Mouse (Mus musculus) gastrocnemius, postnatal 25 days (tissue): Measurements from ENCODE around the gene Azin2. TPM values are rescaled to one million over a fixed set of nuclear protein-coding genes. Genes with fewer than 3 reads are reported as not detected.

Experiments
- DNase-seq: peaks from one replicate; pipeline ENCODE4 v3.0.0; 2022
- long read RNA-seq, 2 experiments: library from polyadenylated mRNA; stranded (forward); transcript quantifications; one replicate each; pipeline ENCODE4 v2.0.0; 2021
- total RNA-seq, 2 experiments: library from RNA; stranded (reverse); gene quantifications; 1 replicate in 1 of 2; 2 replicates in 1 of 2; pipeline ENCODE4 v1.2.3; 2021

The Azin2 gene
- 1 to 10 TPM; 1.8 to 3.1 TPM for total RNA-seq
- long read RNA-seq, experiment 1, partial matches to known transcripts, result 1 of 1 reads
- long read RNA-seq, experiment 1, other reads (novel, unspliced or antisense), result 0 of 1 reads
- long read RNA-seq, experiment 2, partial matches to known transcripts, result 0 of 6 reads
- long read RNA-seq, experiment 2, other reads (novel, unspliced or antisense), result 3 of 6 reads

- DNase-seq, result peak; percentile 92
Measured at GRCm38 (mm10) chr4:128962029-128962925, at the start of gene Azin2. Azin2 (minus strand) TSS chr4:128962442.

- DNase-seq, result peak; percentile 37
Measured at GRCm38 (mm10) chr4:129011604-129012121, 49.4 kb upstream of the Azin2 start.

GRCm38 (mm10) chr4:129009521-129009920, 47.3 kb upstream of the Azin2 start:
- peak; percentile 48 for DNase-seq

- no peak for DNase-seq
Measured at GRCm38 (mm10) chr4:129008672-129009071, 46.4 kb upstream of the Azin2 start.

GRCm38 (mm10) chr4:129008006-129008519, 45.8 kb upstream of the Azin2 start:
- no peak for DNase-seq

- no peak for DNase-seq
Measured at GRCm38 (mm10) chr4:129003720-129004119, 41.5 kb upstream of the Azin2 start.

- DNase-seq, result no peak
Measured at GRCm38 (mm10) chr4:129000786-129001185, 38.5 kb upstream of the Azin2 start.

- DNase-seq, result no peak
Measured at GRCm38 (mm10) chr4:128998401-128998800, 36.2 kb upstream of the Azin2 start.

GRCm38 (mm10) chr4:128997258-128997657, 35.0 kb upstream of the Azin2 start:
- DNase-seq, result no peak

GRCm38 (mm10) chr4:128995238-128995637, 33.0 kb upstream of the Azin2 start:
- DNase-seq, result no peak

GRCm38 (mm10) chr4:128993675-128994074, 31.4 kb upstream of the Azin2 start:
- DNase-seq, result no peak

- peak; percentile 93 for DNase-seq
Measured at GRCm38 (mm10) chr4:128993025-128993662, 30.9 kb upstream of the Azin2 start.

- no peak for DNase-seq
Measured at GRCm38 (mm10) chr4:128992176-128992575, 29.9 kb upstream of the Azin2 start.

- DNase-seq, result no peak
Measured at GRCm38 (mm10) chr4:128991500-128992008, 29.3 kb upstream of the Azin2 start, which contains the start of gene Ak2. Ak2 (plus strand) TSS chr4:128991958.

GRCm38 (mm10) chr4:128989678-128990077, 27.4 kb upstream of the Azin2 start:
- DNase-seq, result no peak

GRCm38 (mm10) chr4:128988911-128989310, 26.7 kb upstream of the Azin2 start:
- DNase-seq, result no peak

GRCm38 (mm10) chr4:128984600-128984999, 22.4 kb upstream of the Azin2 start:
- no peak for DNase-seq

GRCm38 (mm10) chr4:128983656-128984055, 21.4 kb upstream of the Azin2 start:
- DNase-seq, result no peak

- DNase-seq, result no peak
Measured at GRCm38 (mm10) chr4:128983151-128983550, 20.9 kb upstream of the Azin2 start.

- peak; percentile 2 for DNase-seq
Measured at GRCm38 (mm10) chr4:128981833-128982180, 19.6 kb upstream of the Azin2 start.

- no peak for DNase-seq
Measured at GRCm38 (mm10) chr4:128980890-128981832, 18.9 kb upstream of the Azin2 start.
